Mouse (Mus musculus) MEL (cell line): ENCODE data around the gene Plekha7.

Experiments
- CTCF ChIP-seq, 3 experiments: IDR thresholded peaks in 2 of 3; conservative IDR thresholded peaks in 1 of 3; 2 replicates each; pipeline ENCODE4 v1.5.1; 2011 to 2012; ENCODE audit warnings: low read length in 3 of 3, low read depth in 2 of 3, mild to moderate bottlenecking in 2 of 3, improper control_type of control experiment in 1 of 3, inconsistent platforms in 1 of 3, mixed read lengths in 1 of 3, moderate library complexity in 1 of 3; ENCODE audit not compliant: control insufficient read depth in 1 of 3, insufficient read depth in 1 of 3, poor library complexity in 1 of 3, severe bottlenecking in 1 of 3
- EP300 ChIP-seq, 2 experiments: IDR thresholded peaks; 2 replicates each; pipeline ENCODE4 v1.6.1; 2011; ENCODE audit warnings: improper control_type of control experiment in 2 of 2, low read length in 2 of 2, low read depth in 1 of 2, mild to moderate bottlenecking in 1 of 2
- GATA1 ChIP-seq: IDR thresholded peaks from 2 replicates; pipeline ENCODE4 v1.6.1; 2011; ENCODE audit warnings: low read depth, low read length, improper control_type of control experiment
- MAFK ChIP-seq: IDR thresholded peaks from 2 replicates; pipeline ENCODE4 v1.6.1; 2011; ENCODE audit warnings: low read depth, mild to moderate bottlenecking, low read length, improper control_type of control experiment, borderline replicate concordance
- MEF2A ChIP-seq: IDR thresholded peaks from 2 replicates; pipeline ENCODE4 v1.6.1; 2014; ENCODE audit warnings: low read depth, mild to moderate bottlenecking, inconsistent platforms, low read length, improper control_type of control experiment; ENCODE audit not compliant: poor library complexity, insufficient replicate concordance, severe bottlenecking; ENCODE audit errors: extremely low read depth
- NRF1 ChIP-seq: IDR thresholded peaks from 2 replicates; pipeline ENCODE4 v1.6.1; 2014; ENCODE audit warnings: low read depth, mild to moderate bottlenecking, inconsistent platforms, low read length, improper control_type of control experiment, moderate library complexity; ENCODE audit not compliant: poor library complexity, insufficient read depth, severe bottlenecking
- POLR2A ChIP-seq, 2 experiments: IDR thresholded peaks; 2 replicates each; pipeline ENCODE4 v1.6.1; 2011 to 2012; ENCODE audit warnings: low read length in 2 of 2, mild to moderate bottlenecking in 2 of 2, control low read depth in 1 of 2, improper control_type of control experiment in 1 of 2, low read depth in 1 of 2, moderate library complexity in 1 of 2; ENCODE audit not compliant: control insufficient read depth in 1 of 2, insufficient read depth in 1 of 2, poor library complexity in 1 of 2
- RAD21 ChIP-seq: IDR thresholded peaks from 2 replicates; pipeline ENCODE4 v1.6.1; 2011; ENCODE audit warnings: mild to moderate bottlenecking, low read depth, low read length, improper control_type of control experiment
- RCOR1 ChIP-seq: IDR thresholded peaks from 2 replicates; pipeline ENCODE4 v1.6.1; 2012; ENCODE audit warnings: low read depth, mild to moderate bottlenecking, inconsistent platforms, low read length, improper control_type of control experiment
- TAL1 ChIP-seq: IDR thresholded peaks from 2 replicates; pipeline ENCODE4 v1.6.1; 2012; ENCODE audit warnings: mild to moderate bottlenecking, inconsistent platforms, low read length, moderate library complexity, mixed read lengths
- USF1 ChIP-seq: IDR thresholded peaks from 2 replicates; pipeline ENCODE4 v1.6.1; 2014; ENCODE audit warnings: low read depth, mild to moderate bottlenecking, inconsistent platforms, low read length, improper control_type of control experiment, moderate library complexity
- ZC3H11A ChIP-seq: IDR thresholded peaks from 2 replicates; pipeline ENCODE4 v1.6.1; 2012; ENCODE audit warnings: low read depth, mild to moderate bottlenecking, inconsistent platforms, low read length, improper control_type of control experiment
- ZKSCAN1 ChIP-seq: IDR thresholded peaks from 2 replicates; pipeline ENCODE4 v1.6.1; 2012; ENCODE audit warnings: low read depth, mild to moderate bottlenecking, inconsistent platforms, low read length, improper control_type of control experiment, moderate library complexity

DNA sequence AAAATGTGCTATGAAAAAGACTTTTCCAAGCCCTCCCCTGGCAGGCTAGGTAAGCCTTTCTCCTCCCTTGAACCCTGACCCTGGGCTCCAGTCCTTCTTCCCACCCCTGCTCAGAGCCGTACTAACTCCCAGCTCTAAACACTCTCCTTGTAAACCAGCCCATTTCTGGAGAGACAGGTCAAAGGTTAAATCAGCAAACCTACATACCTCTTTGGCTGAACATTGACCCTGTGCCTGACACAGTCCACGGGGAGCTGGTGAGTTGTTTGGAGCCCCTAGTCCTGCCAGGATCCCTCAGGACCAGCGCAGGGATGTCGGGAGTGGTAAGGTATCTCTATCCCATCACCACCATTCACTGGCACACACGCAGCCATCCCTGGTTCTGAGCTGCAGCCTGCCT, 15.8 kb downstream of the Plekha7 start:
- TF ChIP-seq GATA1: no peak
- TF ChIP-seq MEF2A: no peak
- TF ChIP-seq POLR2A (IDR thresholded peaks at IDR 0.05; ENCODE audit: control insufficient read depth in 1 of 2, insufficient read depth in 1 of 2, low read depth in 1 of 2, low read length in 2 of 2, poor library complexity in 1 of 2): no peak
- TF ChIP-seq ZKSCAN1: no peak
- no peak for TF ChIP-seq MAFK
- no peak for TF ChIP-seq NRF1
- TF ChIP-seq TAL1: no peak
- TF ChIP-seq EP300 (IDR thresholded peaks at IDR 0.05; ENCODE audit: low read depth in 1 of 2, low read length in 2 of 2): no peak
- no peak for TF ChIP-seq CTCF (IDR thresholded peaks at IDR 0.05 in 2 of 3, conservative IDR thresholded peaks at IDR 0.05 in 1 of 3; ENCODE audit: control insufficient read depth in 1 of 3, insufficient read depth in 1 of 3, low read depth in 2 of 3, low read length in 3 of 3, poor library complexity in 1 of 3, severe bottlenecking in 1 of 3)
- TF ChIP-seq RAD21: no peak
- TF ChIP-seq ZC3H11A: no peak
- no peak for TF ChIP-seq USF1
- no peak for TF ChIP-seq RCOR1
